Mouse (Mus musculus) olfactory bulb, adult 2 months (tissue): ENCODE data around the gene Gm3402. TPM values are rescaled to one million over a fixed set of nuclear protein-coding genes. Genes with fewer than 3 reads are reported as not detected.

Experiments
- H3K27ac ChIP-seq: fragments of 200-500 bp; 2 replicates; pipeline ENCODE4 v1.5.1; 2012; ENCODE audit warnings: low read depth, low read length; ENCODE audit not compliant: insufficient read depth
- H3K4me1 ChIP-seq: fragments of 200-500 bp; 2 replicates; pipeline ENCODE4 v1.6.1; 2012; ENCODE audit warnings: low read length; ENCODE audit not compliant: control insufficient read depth, insufficient read depth
- H3K4me3 ChIP-seq: fragments of 200-500 bp; 2 replicates; pipeline ENCODE4 v1.5.1; 2012; ENCODE audit warnings: mild to moderate bottlenecking, low read depth, low read length, moderate library complexity; ENCODE audit not compliant: insufficient read depth
- CTCF ChIP-seq: fragments of 200-500 bp; IDR thresholded peaks from 2 replicates; pipeline ENCODE4 v1.5.1; 2012; ENCODE audit warnings: low read depth, mild to moderate bottlenecking, low read length, moderate library complexity; ENCODE audit not compliant: insufficient read depth
- POLR2A ChIP-seq: fragments of 200-500 bp; IDR thresholded peaks from 2 replicates; pipeline ENCODE4 v1.6.1; 2012; ENCODE audit warnings: mild to moderate bottlenecking, low read depth, low read length, moderate library complexity; ENCODE audit not compliant: insufficient read depth
- WGBS: fragments of 180-500 bp; shearing (Covaris S2); methylation state at CpG from one replicate; pipeline ENCODE4 v1.1.7; 2018; 5-methylcytosine and 5-hydroxymethylcytosine counted together
- polyA plus RNA-seq: library from polyadenylated mRNA; stranded (reverse); fragments of >200 nt; gene quantifications from 2 replicates; pipeline ENCODE4 v1.2.4, GENCODE M21; 2012; ENCODE audit warnings: low replicate concordance; ENCODE audit not compliant: missing spikeins, insufficient read depth, insufficient read length

Gm3402 gene
- polyA plus RNA-seq, 1 experiment = not detected

GRCm38 (mm10) chr5:146564259-146564658 lies 50.3 kb downstream of the Gm3402 start:
- Histone ChIP-seq H3K4me1 (no peaks in the 10 kb centered on the region), H3K4me3 (no peak overlapping the region), H3K27ac (no peak overlapping the region)
- 94% methylated on average over 1 of the region's 1 CpGs for WGBS
- TF ChIP-seq POLR2A = no peak
- no peak for TF ChIP-seq CTCF

Other genes starting within 250 kb of the Gm3402 start
- not detected in 2 replicates for gene Wasf3, start 129.1 kb upstream of the Gm3402 start, polyA plus RNA-seq
- not detected in 2 replicates for gene Gm6408, start 32.2 kb upstream of the Gm3402 start, polyA plus RNA-seq
- gene Gm6370, start 22.8 kb upstream of the Gm3402 start, polyA plus RNA-seq = not detected in 2 replicates
- gene 4930449I24Rik, start 11.7 kb upstream of the Gm3402 start, polyA plus RNA-seq = not detected in 2 replicates
- not detected in 2 replicates for gene Gm3404, start 11.7 kb downstream of the Gm3402 start, polyA plus RNA-seq
- not detected in 2 replicates for gene Gm3409, start 23.5 kb downstream of the Gm3402 start, polyA plus RNA-seq
- gene Gm3415, start 42.0 kb downstream of the Gm3402 start, polyA plus RNA-seq = not detected in 2 replicates
- gene Gpr12, start 71.1 kb downstream of the Gm3402 start, polyA plus RNA-seq = not detected in 2 replicates